Mouse (Mus musculus) spleen, adult 2 months (tissue): ENCODE measurements at regions not wholly inside any gene's neighbourhood (a gene's known extent, or its start where the extent isn't known, plus 50 kb on each side); places are given as distances from the start of the nearest gene placed in this dataset.

Experiments
- CTCF ChIP-seq: fragments of 200-500 bp; IDR thresholded peaks from 2 replicates; pipeline ENCODE4 v1.5.1; 2011; ENCODE audit warnings: mild to moderate bottlenecking, inconsistent platforms; ENCODE audit not compliant: insufficient read depth, insufficient read length, insufficient replicate concordance; ENCODE audit errors: extremely low read depth
- POLR2A ChIP-seq: fragments of 200-500 bp; IDR thresholded peaks from 2 replicates; pipeline ENCODE4 v1.6.1; 2011; ENCODE audit warnings: low read depth, low read length, inconsistent platforms

DNA sequence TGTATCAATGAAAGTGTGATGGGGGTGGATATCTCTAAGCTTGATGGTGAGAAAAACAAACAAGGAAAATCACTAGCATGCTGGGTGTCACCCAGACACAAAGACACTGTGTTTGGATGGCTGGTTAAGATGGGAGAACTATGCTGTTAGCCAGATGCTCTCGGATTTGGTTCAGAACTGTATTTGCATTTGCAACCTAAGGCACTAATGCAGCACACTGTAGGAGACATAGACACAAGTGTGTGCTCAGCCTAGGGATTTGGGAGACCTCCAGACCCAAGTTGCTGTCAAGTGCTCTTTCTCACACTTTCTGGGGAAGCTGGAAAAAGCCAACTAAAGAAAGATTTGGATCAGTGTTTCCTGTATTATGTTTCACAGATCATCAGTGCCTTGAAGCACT, 173.1 kb upstream of the Prkcq start:
- TF ChIP-seq CTCF (no peak), POLR2A (no peak)
